Mouse (Mus musculus): ENCODE measurements around the gene Mad1l1. TPM values are rescaled to one million over a fixed set of nuclear protein-coding genes. Genes with fewer than 3 reads are reported as not detected.

The Mad1l1 gene
- polyA plus RNA-seq, 1 experiment = 22.6 TPM

GRCm38 (mm10) chr5:140101409-140102009 lies 219.8 kb downstream of the Mad1l1 start:
- Histone ChIP-seq H3K27ac (ENCODE audit: insufficient read depth, low read length) (no peak overlapping the region), H3K4me3 (ENCODE audit: insufficient read depth, low read length) (no peak overlapping the region), H3K4me1 (ENCODE audit: control insufficient read depth, insufficient read depth, low read length) (no peaks in the 10 kb centered on the region; the same call in 1 of the 2 replicates)
- TF ChIP-seq CTCF (IDR thresholded peaks at IDR 0.05; ENCODE audit: borderline replicate concordance, insufficient read depth, low read length) (no peak), POLR2A (IDR thresholded peaks at IDR 0.05; ENCODE audit: low read depth, low read length) (no peak)

- TF ChIP-seq CTCF (IDR thresholded peaks at IDR 0.05; ENCODE audit: borderline replicate concordance, insufficient read depth, low read length) = no peak
- no peak for TF ChIP-seq POLR2A (IDR thresholded peaks at IDR 0.05; ENCODE audit: low read depth, low read length)
- Histone ChIP-seq H3K27ac (ENCODE audit: insufficient read depth, low read length) (no peak overlapping the region), H3K4me3 (ENCODE audit: insufficient read depth, low read length) (no peak overlapping the region), H3K4me1 (ENCODE audit: control insufficient read depth, insufficient read depth, low read length) (no peaks in the 10 kb centered on the region; the same call in 1 of the 2 replicates)
Observed at GRCm38 (mm10) chr5:140098711-140099110, 222.6 kb downstream of the Mad1l1 start.

GRCm38 (mm10) chr5:140095203-140095602 lies 226.1 kb downstream of the Mad1l1 start:
- H3K4me1 ChIP-seq (ENCODE audit: control insufficient read depth, insufficient read depth, low read length) = no peaks in the 10 kb centered on the region
- no peak overlapping the region for H3K27ac ChIP-seq (ENCODE audit: insufficient read depth, low read length)
- H3K4me3 ChIP-seq (ENCODE audit: insufficient read depth, low read length) = no peak overlapping the region
- TF ChIP-seq CTCF (IDR thresholded peaks at IDR 0.05; ENCODE audit: borderline replicate concordance, insufficient read depth, low read length) = no peak
- no peak for TF ChIP-seq POLR2A (IDR thresholded peaks at IDR 0.05; ENCODE audit: low read depth, low read length)

GRCm38 (mm10) chr5:140093489-140093888 lies 227.9 kb downstream of the Mad1l1 start:
- no peaks in the 10 kb centered on the region for H3K4me1 ChIP-seq (ENCODE audit: control insufficient read depth, insufficient read depth, low read length)
- H3K4me3 ChIP-seq (ENCODE audit: insufficient read depth, low read length) = no peak overlapping the region
- TF ChIP-seq POLR2A (IDR thresholded peaks at IDR 0.05; ENCODE audit: low read depth, low read length) (no peak), CTCF (IDR thresholded peaks at IDR 0.05; ENCODE audit: borderline replicate concordance, insufficient read depth, low read length) (no peak)
- no peak overlapping the region for H3K27ac ChIP-seq (ENCODE audit: insufficient read depth, low read length)

- TF ChIP-seq POLR2A (IDR thresholded peaks at IDR 0.05; ENCODE audit: low read depth, low read length) (no peak), CTCF (IDR thresholded peaks at IDR 0.05; ENCODE audit: borderline replicate concordance, insufficient read depth, low read length) (no peak)
- H3K4me3 ChIP-seq (ENCODE audit: insufficient read depth, low read length) = no peak overlapping the region
- H3K4me1 ChIP-seq (ENCODE audit: control insufficient read depth, insufficient read depth, low read length) = no peaks in the 10 kb centered on the region
- no peak overlapping the region for H3K27ac ChIP-seq (ENCODE audit: insufficient read depth, low read length)
Observed at GRCm38 (mm10) chr5:140091601-140092000, 229.8 kb downstream of the Mad1l1 start.

- Histone ChIP-seq H3K4me3 (ENCODE audit: insufficient read depth, low read length) (no peak overlapping the region), H3K27ac (ENCODE audit: insufficient read depth, low read length) (no peak overlapping the region), H3K4me1 (ENCODE audit: control insufficient read depth, insufficient read depth, low read length) (no peaks in the 10 kb centered on the region)
- TF ChIP-seq POLR2A (IDR thresholded peaks at IDR 0.05; ENCODE audit: low read depth, low read length) = no peak
- TF ChIP-seq CTCF (IDR thresholded peaks at IDR 0.05; ENCODE audit: borderline replicate concordance, insufficient read depth, low read length) = no peak
Observed at GRCm38 (mm10) chr5:140089263-140089662, 232.1 kb downstream of the Mad1l1 start.

- Histone ChIP-seq H3K4me1 (ENCODE audit: control insufficient read depth, insufficient read depth, low read length) (0 out of 2 replicates have a peak, but pooled peaks cover 2% of the 10 kb centered on the region), H3K4me3 (ENCODE audit: insufficient read depth, low read length) (no peak overlapping the region), H3K27ac (ENCODE audit: insufficient read depth, low read length) (no peak overlapping the region)
- no peak for TF ChIP-seq POLR2A (IDR thresholded peaks at IDR 0.05; ENCODE audit: low read depth, low read length)
- no peak for TF ChIP-seq CTCF (IDR thresholded peaks at IDR 0.05; ENCODE audit: borderline replicate concordance, insufficient read depth, low read length)
Observed at GRCm38 (mm10) chr5:140087242-140087641, 234.1 kb downstream of the Mad1l1 start.

- Histone ChIP-seq H3K4me1 (ENCODE audit: control insufficient read depth, insufficient read depth, low read length) (0 out of 2 replicates have a peak, but pooled peaks cover 2% of the 10 kb centered on the region), H3K4me3 (ENCODE audit: insufficient read depth, low read length) (no peak overlapping the region), H3K27ac (ENCODE audit: insufficient read depth, low read length) (no peak overlapping the region)
- TF ChIP-seq POLR2A (IDR thresholded peaks at IDR 0.05; ENCODE audit: low read depth, low read length) (no peak), CTCF (IDR thresholded peaks at IDR 0.05; ENCODE audit: borderline replicate concordance, insufficient read depth, low read length) (no peak)
Observed at GRCm38 (mm10) chr5:140084341-140084740, 237.0 kb downstream of the Mad1l1 start.

GRCm38 (mm10) chr5:140083911-140084310 lies 237.4 kb downstream of the Mad1l1 start:
- no peak for TF ChIP-seq POLR2A (IDR thresholded peaks at IDR 0.05; ENCODE audit: low read depth, low read length)
- no peak for TF ChIP-seq CTCF (IDR thresholded peaks at IDR 0.05; ENCODE audit: borderline replicate concordance, insufficient read depth, low read length)
- no peak overlapping the region for H3K27ac ChIP-seq (ENCODE audit: insufficient read depth, low read length)

GRCm38 (mm10) chr5:140082204-140082812 lies 239.0 kb downstream of the Mad1l1 start:
- H3K27ac ChIP-seq (ENCODE audit: insufficient read depth, low read length) = peak overlapping the region; percentile 57

More at GRCm38 (mm10) chr5:140083911-140084310, 237.4 kb downstream of the Mad1l1 start:
- Histone ChIP-seq H3K4me3 (ENCODE audit: insufficient read depth, low read length) (no peak overlapping the region), H3K4me1 (ENCODE audit: control insufficient read depth, insufficient read depth, low read length) (0 out of 2 replicates have a peak, but pooled peaks cover 2% of the 10 kb centered on the region)

More at GRCm38 (mm10) chr5:140082204-140082812, 239.0 kb downstream of the Mad1l1 start:
- Histone ChIP-seq H3K4me3 (ENCODE audit: insufficient read depth, low read length) (no peak overlapping the region), H3K4me1 (ENCODE audit: control insufficient read depth, insufficient read depth, low read length) (0 out of 2 replicates have a peak, but pooled peaks cover 2% of the 10 kb centered on the region)
- TF ChIP-seq CTCF (IDR thresholded peaks at IDR 0.05; ENCODE audit: borderline replicate concordance, insufficient read depth, low read length) (no peak), POLR2A (IDR thresholded peaks at IDR 0.05; ENCODE audit: low read depth, low read length) (no peak)

Measured in embryonic fibroblast, embryonic 13.5 days (primary cell).